Mouse (Mus musculus): Measurements from ENCODE around the gene Kcnj6. TPM values are rescaled to one million over a fixed set of nuclear protein-coding genes. Genes with fewer than 3 reads are reported as not detected.

Gene Kcnj6
- polyA plus RNA-seq, 1 experiment from 2014 or later: not detected

- ATAC-seq (ENCODE audit: low read depth): no peak
- Histone ChIP-seq H3K27ac (ENCODE audit: low read length) (no peak overlapping the region), H3K36me3 (ENCODE audit: control insufficient read depth, insufficient read depth, low read length) (no peaks in the 10 kb centered on the region), H3K4me1 (replicated peaks; ENCODE audit: control insufficient read depth, insufficient read depth, low read length) (peaks cover 3% of the 10 kb centered on the region; the same call in 1 of the 2 replicates), H3K4me2 (ENCODE audit: low read depth, low read length) (no peak overlapping the region), H3K9me3 (ENCODE audit: control insufficient read depth, low read length) (no peaks in the 10 kb centered on the region), H3K9ac (ENCODE audit: low read length) (no peak overlapping the region), H3K27me3 (ENCODE audit: control insufficient read depth, insufficient read depth, low read depth, low read length) (no peaks in the 10 kb centered on the region; the same call in 1 of the 2 replicates), H3K4me3 (ENCODE audit: low read length) (no peak overlapping the region)
- WGBS: 58% methylated on average over 7 of the region's 7 CpGs
Measured at GRCm38 (mm10) chr16:94783696-94784095, 213.8 kb downstream of the Kcnj6 start.

DNA sequence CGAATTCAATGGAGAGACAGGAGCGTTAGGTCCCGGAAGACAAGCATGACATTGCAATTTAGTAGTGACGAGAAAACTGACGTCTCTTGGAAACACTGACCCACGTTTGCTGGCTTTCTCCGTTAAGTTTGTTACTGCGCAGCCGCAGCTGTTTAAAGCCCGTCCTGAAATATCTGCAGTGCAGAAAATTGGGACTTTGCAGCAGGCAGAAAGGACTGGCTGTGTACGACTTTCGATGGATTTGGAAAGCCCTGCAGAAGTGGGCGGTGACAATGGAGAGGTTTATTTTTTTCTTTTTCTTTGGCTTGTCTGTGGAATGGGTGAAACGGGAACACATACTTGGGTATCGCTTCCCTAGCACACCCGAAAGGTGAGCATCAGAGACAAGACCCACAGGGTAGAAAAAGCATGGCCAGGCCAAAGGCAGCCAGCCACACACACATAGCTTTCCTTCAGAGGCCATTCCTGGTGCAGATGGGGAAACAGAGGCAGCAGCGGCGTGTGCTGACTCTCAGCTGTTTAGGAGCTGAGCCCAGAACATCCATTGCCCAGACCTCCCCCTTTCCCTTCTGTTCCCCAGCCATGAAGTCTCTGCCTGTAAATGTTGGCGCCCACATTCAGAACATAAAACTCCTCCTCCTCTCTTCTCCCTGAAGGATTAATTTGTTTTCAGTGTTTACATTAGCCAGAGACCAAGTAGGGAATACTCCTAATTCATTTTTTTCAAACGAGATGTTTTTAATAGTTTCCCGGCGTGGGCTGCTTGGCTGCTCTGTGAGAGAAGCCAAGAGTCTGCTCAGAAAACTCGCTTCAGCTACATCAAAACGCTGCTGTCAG, 215.2 kb downstream of the Kcnj6 start:
- H3K27me3 ChIP-seq (ENCODE audit: control insufficient read depth, insufficient read depth, low read depth, low read length): no peaks in the 10 kb centered on the region
- 66% methylated on average over 24 of the region's 24 CpGs for WGBS
- H3K9ac ChIP-seq (ENCODE audit: low read length): no peak overlapping the region
- H3K9me3 ChIP-seq (ENCODE audit: control insufficient read depth, low read length): no peaks in the 10 kb centered on the region
- no peak overlapping the region for H3K4me3 ChIP-seq (ENCODE audit: low read length)
- no peak overlapping the region for H3K27ac ChIP-seq (ENCODE audit: low read length)
- ATAC-seq (ENCODE audit: low read depth): peak; percentile 79
- no peak overlapping the region for H3K4me2 ChIP-seq (ENCODE audit: low read depth, low read length)
- H3K36me3 ChIP-seq (ENCODE audit: control insufficient read depth, insufficient read depth, low read length): no peaks in the 10 kb centered on the region
- H3K4me1 ChIP-seq (replicated peaks; ENCODE audit: control insufficient read depth, insufficient read depth, low read length): peaks cover 3% of the 10 kb centered on the region; the same call in 1 of the 2 replicates

GRCm38 (mm10) chr16:94773928-94774327, 223.6 kb downstream of the Kcnj6 start:
- ATAC-seq (ENCODE audit: low read depth): no peak
- Histone ChIP-seq H3K27me3 (ENCODE audit: control insufficient read depth, insufficient read depth, low read depth, low read length) (no peaks in the 10 kb centered on the region), H3K36me3 (ENCODE audit: control insufficient read depth, insufficient read depth, low read length) (no peaks in the 10 kb centered on the region), H3K4me2 (ENCODE audit: low read depth, low read length) (no peak overlapping the region), H3K9me3 (ENCODE audit: control insufficient read depth, low read length) (no peaks in the 10 kb centered on the region), H3K4me1 (replicated peaks; ENCODE audit: control insufficient read depth, insufficient read depth, low read length) (no peaks in the 10 kb centered on the region), H3K27ac (ENCODE audit: low read length) (no peak overlapping the region), H3K9ac (ENCODE audit: low read length) (no peak overlapping the region), H3K4me3 (ENCODE audit: low read length) (no peak overlapping the region)
- WGBS: 55% methylated on average over 5 of the region's 5 CpGs

DNA sequence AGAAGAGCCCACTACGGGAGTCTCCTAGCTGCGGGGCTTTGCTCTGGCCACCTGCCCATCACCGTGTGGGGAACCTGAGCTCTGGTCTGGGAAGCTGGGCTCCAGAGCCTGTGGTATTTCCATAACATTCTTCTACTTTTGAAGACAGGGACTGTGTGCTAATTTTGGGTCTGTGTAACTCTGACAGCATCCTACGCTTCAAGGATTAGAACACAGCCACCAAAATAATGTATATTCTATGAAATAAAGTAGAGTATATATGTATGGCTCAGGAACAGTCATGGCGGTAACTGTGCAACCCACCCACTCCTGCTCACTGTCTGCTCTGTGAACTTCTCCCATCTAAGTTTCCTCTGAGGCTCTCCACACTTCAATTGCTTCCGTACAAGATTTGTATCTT, 229.9 kb downstream of the Kcnj6 start:
- Histone ChIP-seq H3K9me3 (ENCODE audit: control insufficient read depth, low read length) (no peaks in the 10 kb centered on the region), H3K4me2 (ENCODE audit: low read depth, low read length) (no peak overlapping the region), H3K27ac (ENCODE audit: low read length) (no peak overlapping the region), H3K4me1 (replicated peaks; ENCODE audit: control insufficient read depth, insufficient read depth, low read length) (peaks cover 5% of the 10 kb centered on the region), H3K36me3 (ENCODE audit: control insufficient read depth, insufficient read depth, low read length) (no peaks in the 10 kb centered on the region), H3K4me3 (ENCODE audit: low read length) (no peak overlapping the region), H3K9ac (ENCODE audit: low read length) (no peak overlapping the region), H3K27me3 (ENCODE audit: control insufficient read depth, insufficient read depth, low read depth, low read length) (no peaks in the 10 kb centered on the region)
- no peak for ATAC-seq (ENCODE audit: low read depth)
- 76% methylated on average over 6 of the region's 6 CpGs for WGBS

GRCm38 (mm10) chr16:94765129-94765528, 232.4 kb downstream of the Kcnj6 start:
- no peaks in the 10 kb centered on the region for H3K9me3 ChIP-seq (ENCODE audit: control insufficient read depth, low read length)
- H3K4me2 ChIP-seq (ENCODE audit: low read depth, low read length): no peak overlapping the region
- ATAC-seq (ENCODE audit: low read depth): peak; percentile 53; the same call in 1 of the 2 replicates
- H3K27ac ChIP-seq (ENCODE audit: low read length): no peak overlapping the region
- H3K4me3 ChIP-seq (ENCODE audit: low read length): no peak overlapping the region
- peaks cover 5% of the 10 kb centered on the region for H3K4me1 ChIP-seq (replicated peaks; ENCODE audit: control insufficient read depth, insufficient read depth, low read length)
- H3K27me3 ChIP-seq (ENCODE audit: control insufficient read depth, insufficient read depth, low read depth, low read length): no peaks in the 10 kb centered on the region
- WGBS: 24% methylated on average over 8 of the region's 8 CpGs
- peak overlapping the region; percentile 23; the same call in 1 of the 2 replicates for H3K9ac ChIP-seq (ENCODE audit: low read length)
- no peaks in the 10 kb centered on the region for H3K36me3 ChIP-seq (ENCODE audit: control insufficient read depth, insufficient read depth, low read length)

DNA sequence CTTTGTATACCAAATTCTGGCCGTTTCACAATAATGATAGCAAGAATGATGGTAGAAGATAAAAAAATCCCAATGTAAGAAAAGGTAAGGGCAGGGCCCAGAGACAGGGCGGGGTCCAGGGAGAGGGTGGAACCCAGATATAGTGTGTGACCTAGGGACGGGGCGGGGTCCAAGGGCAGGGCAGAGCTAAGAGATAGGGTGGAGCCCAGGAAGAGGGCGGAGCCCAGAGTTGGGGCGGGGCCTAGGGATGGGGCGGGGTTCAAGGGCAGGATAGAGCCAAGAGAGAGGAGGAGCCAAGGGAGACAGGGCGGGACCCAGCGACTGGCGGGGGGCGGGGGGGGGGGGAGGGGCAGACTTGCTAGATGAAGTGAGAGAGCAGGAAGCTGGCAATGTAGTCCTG, 236.8 kb downstream of the Kcnj6 start:
- H3K4me2 ChIP-seq (ENCODE audit: low read depth, low read length): no peak overlapping the region
- H3K27ac ChIP-seq (ENCODE audit: low read length): no peak overlapping the region
- no peaks in the 10 kb centered on the region for H3K9me3 ChIP-seq (ENCODE audit: control insufficient read depth, low read length)
- no peaks in the 10 kb centered on the region for H3K36me3 ChIP-seq (ENCODE audit: control insufficient read depth, insufficient read depth, low read length)
- ATAC-seq (ENCODE audit: low read depth): no peak; the same call in 1 of the 2 replicates
- peaks cover 9% of the 10 kb centered on the region for H3K4me1 ChIP-seq (replicated peaks; ENCODE audit: control insufficient read depth, insufficient read depth, low read length)
- WGBS: 52% methylated on average over 6 of the region's 11 CpGs
- H3K9ac ChIP-seq (ENCODE audit: low read length): no peak overlapping the region
- no peak overlapping the region for H3K4me3 ChIP-seq (ENCODE audit: low read length)
- H3K27me3 ChIP-seq (ENCODE audit: control insufficient read depth, insufficient read depth, low read depth, low read length): no peaks in the 10 kb centered on the region

DNA sequence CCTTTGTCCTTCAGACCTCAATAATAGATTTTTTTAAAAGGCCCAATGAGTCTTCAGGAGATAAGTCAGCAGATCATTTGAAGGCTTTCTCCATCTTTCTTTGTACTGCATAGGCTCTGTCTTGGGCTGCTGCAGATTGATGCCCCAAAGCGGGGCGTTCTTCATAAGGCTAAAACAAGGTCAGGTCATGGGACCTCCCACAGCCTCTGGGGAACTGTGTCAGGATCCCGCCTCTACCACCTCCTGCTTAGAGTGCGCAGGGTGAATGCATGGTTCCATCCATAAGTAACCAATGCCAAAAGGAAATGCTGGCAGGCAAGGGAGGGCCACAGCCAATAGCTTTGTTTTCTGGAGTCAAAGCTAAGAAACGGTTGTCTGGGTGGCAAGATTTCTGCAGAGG, 237.7 kb downstream of the Kcnj6 start:
- 76% methylated on average over 5 of the region's 5 CpGs for WGBS
- ATAC-seq (ENCODE audit: low read depth): no peak

GRCm38 (mm10) chr16:94758606-94759005, 238.9 kb downstream of the Kcnj6 start:
- H3K27me3 ChIP-seq (ENCODE audit: control insufficient read depth, insufficient read depth, low read depth, low read length): no peaks in the 10 kb centered on the region
- no peak overlapping the region for H3K9ac ChIP-seq (ENCODE audit: low read length)
- H3K4me2 ChIP-seq (ENCODE audit: low read depth, low read length): no peak overlapping the region
- no peaks in the 10 kb centered on the region for H3K9me3 ChIP-seq (ENCODE audit: control insufficient read depth, low read length)
- H3K4me1 ChIP-seq (replicated peaks; ENCODE audit: control insufficient read depth, insufficient read depth, low read length): peaks cover 9% of the 10 kb centered on the region
- no peak for ATAC-seq (ENCODE audit: low read depth)
- no peaks in the 10 kb centered on the region for H3K36me3 ChIP-seq (ENCODE audit: control insufficient read depth, insufficient read depth, low read length)
- WGBS: 32% methylated on average over 3 of the region's 3 CpGs
- H3K4me3 ChIP-seq (ENCODE audit: low read length): no peak overlapping the region
- H3K27ac ChIP-seq (ENCODE audit: low read length): no peak overlapping the region

More for the DNA sequence above, 237.7 kb downstream of the Kcnj6 start:
- Histone ChIP-seq H3K36me3 (ENCODE audit: control insufficient read depth, insufficient read depth, low read length) (no peaks in the 10 kb centered on the region), H3K9ac (ENCODE audit: low read length) (no peak overlapping the region), H3K4me3 (ENCODE audit: low read length) (no peak overlapping the region), H3K4me1 (replicated peaks; ENCODE audit: control insufficient read depth, insufficient read depth, low read length) (peaks cover 7% of the 10 kb centered on the region; the same call in 1 of the 2 replicates), H3K27me3 (ENCODE audit: control insufficient read depth, insufficient read depth, low read depth, low read length) (no peaks in the 10 kb centered on the region), H3K27ac (ENCODE audit: low read length) (no peak overlapping the region), H3K9me3 (ENCODE audit: control insufficient read depth, low read length) (no peaks in the 10 kb centered on the region), H3K4me2 (ENCODE audit: low read depth, low read length) (no peak overlapping the region)

DNA sequence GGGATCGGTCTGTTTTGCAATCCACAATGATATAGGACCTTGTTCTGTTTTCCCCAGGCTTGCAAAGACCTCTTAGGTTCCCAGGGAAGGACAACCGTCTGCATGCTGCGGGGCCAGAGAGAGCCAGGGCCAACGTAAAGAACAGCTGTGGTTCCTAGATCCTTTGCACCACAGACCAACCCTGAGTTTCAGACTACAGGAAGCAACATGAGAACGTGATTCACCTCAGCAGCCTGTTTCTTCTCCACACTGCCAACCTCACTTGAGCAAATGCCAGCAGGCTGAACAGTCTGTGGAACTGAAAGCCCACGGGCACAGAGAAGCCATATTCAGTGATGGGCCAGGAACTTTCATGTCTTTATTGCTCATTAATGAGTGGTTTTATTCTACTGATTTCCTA, 241.1 kb downstream of the Kcnj6 start:
- ATAC-seq (ENCODE audit: low read depth): no peak
- Histone ChIP-seq H3K4me2 (ENCODE audit: low read depth, low read length) (no peak overlapping the region), H3K36me3 (ENCODE audit: control insufficient read depth, insufficient read depth, low read length) (no peaks in the 10 kb centered on the region), H3K9me3 (ENCODE audit: control insufficient read depth, low read length) (no peaks in the 10 kb centered on the region), H3K9ac (ENCODE audit: low read length) (no peak overlapping the region), H3K4me3 (ENCODE audit: low read length) (no peak overlapping the region), H3K27ac (ENCODE audit: low read length) (no peak overlapping the region), H3K4me1 (replicated peaks; ENCODE audit: control insufficient read depth, insufficient read depth, low read length) (peaks cover 13% of the 10 kb centered on the region), H3K27me3 (ENCODE audit: control insufficient read depth, insufficient read depth, low read depth, low read length) (no peaks in the 10 kb centered on the region)
- 45% methylated on average over 6 of the region's 6 CpGs for WGBS

All from lung, embryonic 16.5 days (tissue).